Mouse (Mus musculus): Measurements from ENCODE around the gene Sec22c.

Sec22c gene

DNA sequence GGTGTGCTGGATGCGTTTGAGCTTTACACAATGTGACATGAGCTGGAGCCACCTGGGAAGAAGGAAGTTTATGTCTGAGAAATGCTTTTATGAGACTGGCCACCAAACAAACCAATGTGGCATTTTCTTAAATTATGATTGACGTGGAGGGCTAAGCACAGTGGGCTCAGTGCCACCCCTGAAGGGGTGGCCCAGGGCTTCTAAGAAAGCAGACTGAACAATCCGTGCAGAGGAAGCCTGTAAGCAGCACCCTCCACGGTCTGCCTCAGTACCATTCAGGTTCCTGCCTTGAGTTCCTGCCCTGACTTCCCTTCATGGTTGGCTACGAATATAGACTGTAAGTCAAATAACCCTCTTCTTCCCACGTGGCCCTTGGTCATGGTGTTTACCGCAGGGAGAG lies 14.6 kb downstream of the Sec22c start:
- no peak for DNase-seq

DNA sequence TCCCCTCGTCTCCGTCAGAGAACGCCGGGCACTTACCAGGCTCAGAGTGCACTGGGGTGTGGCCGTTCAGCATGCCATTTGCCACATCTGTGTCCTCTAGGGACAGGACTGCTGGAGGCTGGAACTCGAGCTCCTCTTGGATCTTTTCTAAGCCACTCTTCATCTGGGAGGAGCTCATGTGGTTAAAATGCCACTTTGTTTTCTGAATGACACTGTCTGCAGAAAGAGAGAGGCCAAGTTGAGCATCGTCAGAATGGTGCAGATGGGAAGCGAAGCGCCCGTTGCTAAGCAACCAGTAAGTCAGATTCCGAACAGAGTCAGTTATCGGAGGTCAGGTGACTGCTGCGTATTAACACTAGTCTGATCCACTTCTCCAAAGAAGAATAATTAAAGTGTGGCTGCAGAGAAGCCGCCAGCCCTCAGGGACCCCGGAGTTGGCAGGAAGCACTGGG lies 15.1 kb downstream of the Sec22c start:
- no peak for DNase-seq

DNA sequence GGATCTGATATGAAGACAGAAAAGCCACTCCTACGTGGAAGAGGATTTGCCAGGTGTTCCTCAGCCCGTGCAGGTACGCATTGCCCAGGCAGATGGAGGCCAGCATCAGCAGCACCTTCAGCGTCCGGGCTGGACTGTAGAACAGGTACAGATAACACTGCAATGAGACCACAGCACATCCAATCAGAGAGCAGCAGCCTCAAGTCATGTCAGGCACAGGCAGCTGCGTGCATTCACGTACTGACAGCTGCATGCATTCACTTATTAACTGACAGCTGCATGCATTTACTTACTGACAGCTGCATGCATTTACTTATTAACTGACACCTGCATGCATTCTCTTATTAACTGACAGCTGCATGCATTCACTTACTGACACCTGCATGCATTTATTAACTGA lies 20.6 kb downstream of the Sec22c start:
- no peak for DNase-seq

DNA sequence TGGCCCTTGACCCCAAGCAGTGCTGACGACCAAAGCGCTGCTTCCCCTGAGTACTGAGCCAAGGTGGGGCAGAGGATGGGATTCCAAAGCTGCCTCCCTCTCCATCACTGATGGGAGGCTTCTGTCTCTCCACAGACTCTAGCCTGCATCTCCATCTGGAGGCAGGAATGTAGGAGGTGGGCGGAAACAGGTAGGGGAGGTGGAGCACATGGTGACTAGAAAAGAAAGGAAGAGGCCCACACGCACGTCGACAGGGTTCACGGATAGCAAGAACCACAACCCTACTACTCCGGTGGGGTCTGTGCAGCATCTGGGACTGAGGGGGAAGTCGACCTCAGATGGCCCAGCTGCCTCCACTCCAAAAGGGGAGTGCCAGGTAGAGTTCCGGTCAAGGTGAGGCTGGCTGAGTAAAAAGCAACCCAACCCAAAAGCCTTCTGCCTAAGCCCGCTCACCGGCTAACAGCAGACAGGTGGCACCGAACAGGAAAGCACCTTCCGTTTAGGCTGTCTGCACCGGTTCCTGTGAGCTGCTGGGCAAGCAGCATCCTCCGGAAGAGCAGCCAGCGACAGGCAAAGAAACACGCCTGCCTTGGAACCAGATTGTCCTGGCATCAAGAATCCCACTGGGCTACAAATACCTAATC lies 23.1 kb downstream of the Sec22c start:
- no peak for DNase-seq

DNA sequence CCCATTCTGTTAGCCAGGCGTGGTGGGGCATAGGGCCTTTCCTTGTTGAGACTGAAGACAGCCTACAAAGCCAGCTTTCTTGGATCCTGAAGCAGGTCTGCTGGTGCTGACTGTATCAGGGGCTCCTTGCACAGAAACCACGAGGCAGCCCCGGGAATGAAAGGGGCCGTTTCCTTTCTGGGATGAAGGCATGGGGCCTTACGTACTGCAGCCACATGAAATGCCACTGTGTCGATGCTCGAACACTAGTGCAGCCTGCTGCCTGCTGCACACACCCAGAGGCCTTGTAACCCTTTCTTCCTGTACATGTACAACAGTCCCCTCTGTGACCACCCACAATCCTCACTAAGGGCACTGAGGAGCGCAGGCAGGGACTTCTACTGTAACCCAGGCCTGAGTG lies 24.1 kb downstream of the Sec22c start:
- DNase-seq = no peak

DNA sequence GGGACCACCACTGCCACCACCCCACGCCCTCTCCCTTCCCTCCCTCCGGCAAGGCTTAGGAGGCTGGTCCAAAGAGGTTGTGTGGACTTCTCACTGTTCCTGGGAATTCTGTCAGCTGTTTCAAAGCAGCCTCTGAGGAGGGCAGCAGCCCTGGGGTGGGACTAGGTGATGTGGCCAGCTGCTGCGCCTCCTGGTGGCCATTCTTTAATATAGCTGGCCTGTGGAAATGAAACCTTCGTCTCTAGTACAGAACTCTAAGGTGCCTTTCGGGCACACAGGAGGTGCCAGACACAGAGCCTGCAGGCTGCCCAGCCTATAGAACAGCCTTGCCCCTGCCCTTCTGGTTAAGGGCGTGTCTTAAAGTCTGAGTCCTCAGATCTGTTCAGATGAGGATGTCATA lies 25.7 kb downstream of the Sec22c start:
- peak; percentile 75 to 82 for DNase-seq

DNA sequence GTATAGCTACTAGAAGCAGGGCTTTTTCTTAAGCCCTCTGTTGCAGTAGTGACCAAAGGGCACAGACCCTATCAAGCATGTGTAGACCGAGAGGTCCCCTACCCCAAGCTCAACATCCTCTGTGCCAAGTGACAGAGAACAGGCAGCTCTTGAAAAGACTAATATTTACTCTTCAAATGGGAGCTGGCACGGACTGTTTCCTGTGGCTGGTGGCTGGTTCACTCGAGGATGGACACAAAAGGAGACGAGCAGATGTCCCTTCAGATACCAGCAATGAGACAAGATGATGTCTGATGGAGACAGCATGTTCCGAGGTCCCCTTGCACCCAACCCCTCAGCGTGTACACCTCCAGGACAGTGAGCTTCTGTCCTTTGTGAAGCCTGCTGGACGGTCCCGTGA lies 27.8 kb downstream of the Sec22c start:
- DNase-seq = no peak

DNA sequence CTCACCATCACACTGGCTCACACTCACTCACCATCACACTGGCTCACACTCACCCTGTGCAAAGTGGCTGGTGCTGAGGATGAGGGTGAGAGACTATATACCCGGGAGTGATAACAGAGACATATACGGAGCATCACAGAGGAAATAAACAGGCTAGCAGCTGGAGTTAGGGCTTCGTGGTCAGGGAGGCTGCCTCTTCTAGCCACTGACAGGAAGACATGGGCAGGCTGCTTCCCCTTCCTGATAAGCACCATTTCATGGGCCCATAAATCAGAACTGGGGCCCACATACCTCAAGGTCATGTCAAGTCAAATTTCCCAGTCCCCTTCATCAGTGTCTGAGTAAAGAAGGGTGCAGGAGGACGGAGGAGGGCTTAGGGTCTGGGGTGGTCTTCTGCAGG lies 28.2 kb downstream of the Sec22c start:
- no peak for DNase-seq

DNA sequence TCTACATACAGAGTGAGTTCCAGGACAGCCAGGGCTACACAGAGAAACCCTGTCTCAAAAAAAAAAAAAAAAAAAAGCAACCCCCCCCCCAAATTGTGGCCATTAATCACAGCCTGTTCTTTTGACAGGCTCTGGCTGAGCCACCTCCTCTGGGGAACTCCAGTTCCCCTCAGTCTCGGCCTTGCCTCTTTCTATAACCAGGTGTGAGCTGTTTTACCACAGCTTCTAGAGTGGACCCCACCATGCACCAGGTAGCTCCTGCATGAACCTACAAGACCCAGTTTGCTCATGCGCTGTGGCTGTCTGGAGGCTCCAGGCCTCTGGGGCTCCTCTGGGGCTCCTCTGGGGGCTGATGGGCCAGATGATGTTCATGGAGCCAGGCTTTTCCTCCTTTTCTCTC lies 29.7 kb downstream of the Sec22c start:
- no peak for DNase-seq

DNA sequence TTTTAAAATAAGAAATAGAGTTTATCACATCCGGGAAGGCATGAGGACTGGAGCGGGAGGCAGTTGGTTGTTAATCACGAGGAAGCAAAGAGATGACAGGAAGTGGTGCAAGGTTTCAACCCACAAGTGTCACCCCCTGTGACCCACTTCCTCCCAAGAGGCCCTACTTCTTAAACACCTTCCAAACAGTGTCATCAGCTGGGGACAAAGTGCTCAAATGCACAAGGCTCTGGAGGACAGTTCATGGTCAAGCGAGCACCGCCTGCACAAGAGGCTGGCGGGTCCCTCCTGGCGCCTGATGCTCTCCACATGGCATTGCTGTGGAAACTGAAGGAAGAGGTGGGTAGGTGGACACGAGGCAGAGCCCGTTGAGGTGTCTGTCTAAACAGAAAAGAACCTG lies 30.3 kb downstream of the Sec22c start:
- DNase-seq = no peak

DNA sequence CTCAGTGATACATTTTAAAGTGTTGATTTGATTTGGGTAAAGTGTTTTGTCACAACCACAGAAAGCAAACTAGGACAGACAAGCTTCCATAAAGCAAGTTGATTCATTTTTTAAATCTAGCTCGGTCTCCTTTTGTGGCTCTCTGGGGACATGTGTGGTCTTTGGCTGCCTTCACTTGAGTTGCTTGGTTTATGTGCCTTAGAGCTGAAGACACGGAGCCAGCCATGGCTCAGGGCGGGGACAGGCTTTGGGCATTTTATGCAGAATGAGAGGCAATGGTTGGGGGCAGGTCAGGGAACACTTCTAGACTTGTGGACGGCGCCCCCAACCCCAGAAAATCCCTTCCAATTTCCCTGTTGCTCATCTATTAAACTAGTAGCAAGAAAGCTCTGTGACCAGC lies 31.6 kb downstream of the Sec22c start:
- no peak for DNase-seq

DNA sequence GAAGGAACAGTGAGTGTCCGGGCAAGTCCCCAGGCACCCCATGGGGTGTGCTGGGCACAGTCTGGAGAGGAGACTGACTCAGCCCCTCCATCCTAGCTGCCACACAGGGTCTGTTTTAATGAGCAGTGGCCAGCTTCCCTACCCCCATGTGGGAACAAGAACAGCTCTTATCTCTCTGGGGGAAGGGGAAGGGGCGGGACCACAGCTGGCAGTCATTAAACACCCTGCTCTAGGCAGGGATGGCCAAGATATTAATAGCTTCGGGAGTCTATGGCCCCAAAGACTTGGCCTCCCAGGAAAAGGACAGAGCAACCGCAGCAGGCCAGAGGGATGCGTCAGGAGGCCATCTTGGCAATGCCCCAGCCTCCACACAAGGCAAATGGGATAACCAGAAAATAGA lies 33.0 kb downstream of the Sec22c start:
- peak; percentile 32 to 41 for DNase-seq

DNA sequence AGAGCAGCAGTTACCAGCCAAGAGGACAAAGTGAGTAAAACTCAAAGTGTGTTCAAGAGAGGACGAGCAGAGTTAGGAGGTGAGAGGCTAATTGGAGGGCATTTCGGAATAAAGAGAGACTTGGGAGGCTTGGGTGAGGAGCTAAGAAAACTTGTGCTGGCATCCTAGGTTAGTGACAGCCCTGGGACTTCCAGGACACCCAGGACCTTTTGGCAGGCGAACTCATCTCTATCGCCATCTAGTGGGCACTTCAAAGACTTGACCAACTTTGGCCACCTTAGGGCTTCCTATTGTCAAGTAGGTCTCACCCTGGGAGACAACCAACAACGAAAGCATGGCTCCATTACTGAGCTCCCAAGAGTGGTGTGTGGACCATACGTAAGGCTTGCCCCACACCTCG lies 34.0 kb downstream of the Sec22c start:
- peak; percentile 44 to 64 for DNase-seq

DNA sequence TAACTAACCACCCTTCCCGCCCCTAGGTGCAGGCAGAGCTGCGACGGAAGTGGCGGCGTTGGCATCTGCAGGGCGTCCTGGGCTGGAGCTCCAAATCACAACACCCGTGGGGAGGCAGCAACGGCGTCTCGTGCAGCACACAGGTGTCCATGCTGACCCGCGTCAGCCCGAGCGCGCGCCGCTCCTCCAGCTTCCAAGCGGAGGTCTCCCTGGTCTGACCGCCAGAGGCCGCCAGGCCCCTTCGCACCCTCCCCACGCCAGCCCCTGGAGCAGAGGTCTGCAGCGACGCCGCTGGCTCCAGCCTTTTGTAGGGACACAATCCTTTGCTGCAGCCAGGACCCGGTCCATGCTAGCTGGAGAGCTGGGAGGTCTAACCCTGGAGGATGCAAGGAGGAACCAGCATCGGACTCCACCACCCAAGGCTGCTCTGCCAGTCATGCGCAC lies 35.9 kb downstream of the Sec22c start:
- peak; percentile 83 to 89 for DNase-seq

DNA sequence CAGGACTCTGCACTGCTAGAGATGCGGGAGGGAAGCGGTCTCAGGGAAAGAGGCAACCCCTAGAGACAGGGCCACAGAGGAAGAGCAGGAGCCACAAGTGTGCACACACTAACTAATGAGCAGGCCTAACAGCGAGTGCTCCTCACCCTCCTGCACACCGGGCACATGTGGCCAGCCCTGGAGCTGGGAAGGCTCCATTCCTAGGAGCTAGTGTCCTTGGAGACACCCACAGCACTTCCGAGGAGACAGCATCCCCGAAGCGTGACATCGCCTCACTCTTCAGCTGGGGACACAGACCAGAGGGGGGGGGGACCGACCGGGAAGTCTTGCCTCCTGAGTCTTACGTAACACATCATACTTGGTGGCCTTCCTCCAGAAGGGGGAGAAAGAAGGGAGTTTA lies 37.5 kb downstream of the Sec22c start:
- DNase-seq = no peak

DNA sequence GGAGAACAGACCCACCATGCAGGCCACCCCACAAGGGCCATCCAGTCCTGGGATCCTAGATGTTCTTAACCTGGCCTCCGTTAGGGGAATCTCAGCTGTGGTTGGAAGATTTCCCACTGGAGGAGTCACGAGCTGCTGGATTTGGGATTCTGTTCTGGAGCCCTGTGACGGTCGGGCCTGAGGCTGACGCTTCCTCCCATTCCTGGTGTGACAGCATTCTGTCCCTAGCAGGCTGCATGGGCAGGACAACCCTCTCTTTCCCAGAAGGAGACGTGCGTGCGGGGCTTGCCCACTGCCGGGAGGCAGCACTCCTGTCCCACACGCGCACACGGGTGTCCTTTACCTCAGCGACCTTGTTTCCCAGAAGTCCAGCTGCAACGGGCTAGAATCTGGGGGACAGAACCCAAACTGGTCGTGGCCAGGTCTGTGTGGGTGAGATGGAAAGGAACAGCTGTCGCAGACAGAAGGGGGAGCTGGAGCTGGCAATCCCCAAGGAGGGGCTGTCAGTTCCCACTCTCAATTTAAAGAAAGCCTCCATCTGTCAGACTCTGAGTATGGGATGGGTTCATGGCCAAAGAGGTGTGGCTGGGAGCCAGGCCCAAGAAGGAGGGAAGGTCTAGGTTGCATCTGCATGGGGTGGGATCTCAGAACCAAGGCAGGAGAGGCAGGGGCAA lies 38.2 kb downstream of the Sec22c start:
- peak; percentile 39 to 45 for DNase-seq

DNA sequence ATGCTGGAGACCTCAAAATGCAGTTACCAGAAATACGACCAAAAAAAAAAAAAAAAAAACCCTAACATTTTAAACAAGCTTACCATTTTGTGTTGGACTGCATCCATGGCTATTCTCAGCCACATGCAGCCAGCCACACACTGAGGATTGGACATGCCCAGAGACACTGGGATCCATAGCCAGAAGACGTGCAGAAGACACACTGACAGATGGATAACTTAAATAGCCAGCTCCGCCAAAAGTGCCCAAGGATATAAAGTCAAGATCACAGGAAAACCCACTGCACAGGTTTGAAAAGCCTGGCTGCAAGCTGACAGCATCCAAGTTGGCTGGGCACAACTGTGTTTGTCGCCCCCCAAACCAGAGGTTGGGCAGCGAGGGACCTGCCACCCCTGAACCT lies 41.2 kb downstream of the Sec22c start:
- no peak for DNase-seq

DNA sequence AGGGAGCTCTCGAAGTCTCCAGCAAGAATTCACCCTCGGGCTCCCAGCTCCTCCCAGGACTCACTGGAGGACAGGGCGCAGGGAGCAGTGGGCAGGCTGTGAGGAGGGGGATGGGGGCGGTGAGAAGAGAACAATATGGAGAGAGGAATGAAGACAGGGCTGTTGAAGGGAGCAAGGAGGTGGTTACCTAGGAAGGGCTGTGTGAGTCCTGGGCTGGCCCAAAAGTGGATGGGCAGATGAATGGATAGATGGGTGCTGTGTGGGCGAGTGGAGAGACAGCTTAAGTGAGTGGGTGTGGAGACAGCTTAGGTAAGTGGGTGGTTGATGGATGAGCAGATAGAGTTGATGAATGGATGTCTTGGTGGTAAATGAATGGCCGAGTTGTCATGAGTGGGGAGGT lies 41.8 kb downstream of the Sec22c start:
- no peak for DNase-seq

DNA sequence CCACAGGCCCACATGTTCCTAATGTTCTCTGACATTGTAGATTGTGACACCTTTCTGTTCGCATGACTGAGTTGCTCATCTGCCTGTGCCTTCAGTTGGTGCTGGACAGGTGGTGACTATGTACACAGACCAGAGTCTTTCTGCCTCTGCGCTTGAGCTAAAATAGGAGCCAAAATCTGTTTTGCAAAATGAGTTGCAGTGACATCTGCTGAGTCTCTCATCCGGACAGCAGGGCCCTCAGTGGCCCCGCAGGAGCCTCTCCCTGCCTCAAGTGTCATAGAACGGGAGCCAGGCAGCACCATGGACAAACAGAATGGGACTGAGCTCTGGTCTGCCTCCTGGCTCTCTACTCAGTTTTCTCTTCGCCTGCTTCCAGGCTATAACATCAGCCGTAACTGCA lies 45.5 kb downstream of the Sec22c start:
- DNase-seq = no peak

DNA sequence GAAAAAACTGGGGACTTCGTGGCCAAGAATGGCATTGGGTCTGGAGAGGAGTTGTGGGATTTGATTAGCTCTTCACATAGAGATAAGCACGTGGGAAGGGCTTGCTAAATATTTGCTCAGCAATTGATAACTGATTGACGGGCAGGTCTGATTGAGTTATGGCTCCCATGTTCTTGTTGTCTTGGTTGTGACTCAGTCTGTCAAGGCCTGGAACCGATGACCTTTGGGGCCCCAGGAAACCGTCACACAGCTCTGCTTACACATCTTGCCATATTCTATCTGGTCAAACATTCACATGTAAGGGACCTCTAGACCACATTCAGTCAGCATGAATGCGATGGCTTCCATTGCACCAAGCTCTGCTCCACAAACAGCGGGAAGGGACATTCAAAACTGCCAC lies 47.0 kb downstream of the Sec22c start:
- no peak for DNase-seq

DNA sequence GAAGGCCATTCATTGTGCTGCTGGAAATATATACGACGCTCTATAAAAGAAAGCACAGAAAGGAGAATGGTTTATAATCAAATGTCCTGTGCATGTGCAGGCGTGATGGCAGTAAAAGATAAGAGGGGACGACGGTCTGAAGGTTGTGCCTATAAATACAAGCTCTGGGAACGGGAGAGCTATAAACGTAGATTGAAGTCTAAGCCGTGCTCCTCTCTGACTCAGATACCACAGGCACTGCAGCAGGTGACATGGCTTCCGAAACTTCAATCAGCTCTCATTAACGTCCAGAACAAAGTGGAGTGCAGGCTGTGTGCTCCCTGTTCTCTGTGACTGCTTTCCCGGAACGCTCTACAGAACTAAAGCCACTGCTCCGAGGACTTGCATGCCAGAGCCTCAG lies 48.1 kb downstream of the Sec22c start:
- no peak for DNase-seq

DNA sequence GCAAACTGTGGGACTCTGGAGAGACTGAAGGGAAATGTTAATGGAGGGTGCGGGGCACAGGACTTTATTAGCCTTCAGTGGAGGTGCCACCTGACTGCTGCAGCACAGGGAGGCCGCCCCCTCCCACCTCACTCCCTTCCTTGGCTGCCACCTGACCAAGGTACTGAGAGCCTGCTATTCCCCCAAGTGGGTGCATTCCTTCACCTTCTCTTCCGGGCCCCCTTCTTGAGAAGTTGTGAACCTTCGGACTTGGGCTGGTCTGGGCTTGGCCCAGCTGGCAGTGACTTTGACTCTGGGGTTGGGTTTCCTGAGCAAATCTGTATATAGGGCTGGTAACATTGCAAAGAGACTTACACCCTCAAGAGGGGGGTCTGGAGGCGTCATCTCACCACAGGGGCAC lies 49.0 kb downstream of the Sec22c start:
- DNase-seq = no peak

DNA sequence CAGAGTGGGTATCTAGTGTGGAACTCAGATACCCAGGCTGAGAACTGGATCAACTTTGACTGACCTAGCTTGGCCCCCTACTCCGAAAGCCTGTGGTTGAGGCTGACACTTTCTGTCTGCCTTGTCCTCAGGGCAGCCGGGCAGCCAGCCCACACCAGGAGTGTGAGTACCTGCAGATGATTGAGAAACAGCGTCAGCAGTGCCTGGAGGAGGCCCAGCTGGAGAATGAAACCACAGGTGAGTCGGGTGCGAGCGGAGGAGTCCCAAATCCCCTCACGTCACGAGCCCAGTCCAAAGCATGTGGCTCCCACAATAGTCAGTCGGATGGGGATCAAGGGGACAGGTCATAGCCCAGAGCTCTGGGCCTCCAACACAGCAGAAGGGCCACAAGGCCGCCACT lies 51.6 kb downstream of the Sec22c start:
- DNase-seq = no peak

DNA sequence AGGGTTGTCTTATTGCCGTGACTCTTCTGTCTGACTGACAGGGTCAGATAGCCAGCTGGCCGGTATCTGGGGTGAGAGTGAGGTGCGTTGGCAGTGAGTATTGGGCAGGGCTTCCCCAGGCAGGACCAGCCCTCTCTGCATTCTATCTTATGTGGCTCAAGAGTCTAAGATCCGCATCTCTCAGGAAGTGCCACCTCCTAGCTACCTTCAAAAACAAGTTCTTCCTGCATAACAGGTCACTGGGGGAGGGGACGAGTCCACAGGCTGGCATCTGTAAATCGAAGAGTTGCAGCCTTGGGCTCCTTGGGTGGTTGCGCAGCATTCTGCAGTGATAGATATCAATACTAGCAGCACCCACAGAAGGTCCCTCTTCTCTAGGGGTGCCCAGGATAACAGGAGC lies 58.3 kb downstream of the Sec22c start:
- DNase-seq = no peak

DNA sequence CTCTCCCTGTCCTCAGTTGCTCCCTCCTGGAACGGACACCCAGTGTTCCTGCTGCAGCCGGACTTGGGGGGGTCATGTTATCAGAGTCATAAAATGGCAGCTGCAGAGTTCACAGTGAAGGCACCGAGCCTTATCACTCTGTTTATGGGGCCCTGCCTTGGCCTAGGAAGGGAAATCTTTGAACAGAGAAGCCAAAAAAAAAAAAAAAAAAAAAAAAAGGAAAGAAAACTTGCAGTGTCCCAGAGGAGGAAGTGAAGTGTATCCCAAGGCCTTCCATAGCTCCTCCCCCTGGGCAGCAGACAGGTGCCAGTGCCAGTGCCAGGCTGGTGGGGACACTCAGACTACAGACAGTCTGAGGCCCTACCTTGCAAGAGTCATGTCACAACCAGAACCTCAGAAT lies 60.4 kb downstream of the Sec22c start:
- DNase-seq = no peak
